Mouse (Mus musculus): Measurements from ENCODE around the gene Gpc6. TPM values are rescaled to one million over a fixed set of nuclear protein-coding genes. Genes with fewer than 3 reads are reported as not detected.

The Gpc6 gene
- total and polyA plus RNA-seq, 3 experiments: not detected

- Histone ChIP-seq H3K79me2 (ENCODE audit: control insufficient read depth, insufficient read depth, low read length, poor library complexity) (no peaks in the 10 kb centered on the region), H3K9ac (ENCODE audit: control insufficient read depth, low read depth, low read length, poor library complexity, severe bottlenecking) (no peak overlapping the region), H3K4me1 (ENCODE audit: control insufficient read depth in 1 of 2, insufficient read depth in 2 of 2, low read length in 2 of 2) (no peaks in the 10 kb centered on the region), H3K4me3 (ENCODE audit: control insufficient read depth in 1 of 2, insufficient read depth in 1 of 2, low read depth in 2 of 2, low read length in 2 of 2) (no peak overlapping the region), H3K9me3 (replicated peaks; ENCODE audit: insufficient read depth, low read length) (no peaks in the 10 kb centered on the region), H3K27me3 (ENCODE audit: control insufficient read depth in 1 of 2, insufficient read depth in 2 of 2, low read length in 2 of 2) (no peaks in the 10 kb centered on the region), H3K36me3 (ENCODE audit: control insufficient read depth in 1 of 2, insufficient read depth in 2 of 2, low read length in 2 of 2) (no peaks in the 10 kb centered on the region), H3K27ac (ENCODE audit: control insufficient read depth, low read depth, low read length) (no peak overlapping the region)
- DNase-seq (ENCODE audit: low read depth, low spot score): no peak
- TF ChIP-seq SMC3 (IDR thresholded peaks at IDR 0.05; ENCODE audit: low read depth, low read length) (no peak), TAL1 (IDR thresholded peaks at IDR 0.05; ENCODE audit: low read length) (no peak), GABPA (IDR thresholded peaks at IDR 0.05; ENCODE audit: low read depth, low read length) (no peak), USF1 (IDR thresholded peaks at IDR 0.05; ENCODE audit: low read depth, low read length) (no peak), MXI1 (IDR thresholded peaks at IDR 0.05; ENCODE audit: low read depth, low read length) (no peak), RCOR1 (IDR thresholded peaks at IDR 0.05; ENCODE audit: low read depth, low read length) (no peak), POLR2AphosphoS5 (IDR thresholded peaks at IDR 0.05; ENCODE audit: borderline replicate concordance, low read depth, low read length) (no peak), ZKSCAN1 (IDR thresholded peaks at IDR 0.05; ENCODE audit: low read depth, low read length) (no peak), MAX (IDR thresholded peaks at IDR 0.05; ENCODE audit: low read length) (no peak), MYC (IDR thresholded peaks at IDR 0.05; ENCODE audit: low read depth, low read length) (no peak)
These were observed 637.0 kb downstream of the Gpc6 start for GRCm38 (mm10) chr14:117562146-117562545.

- Histone ChIP-seq H3K4me3 (ENCODE audit: control insufficient read depth in 1 of 2, insufficient read depth in 1 of 2, low read depth in 2 of 2, low read length in 2 of 2) (no peak overlapping the region), H3K4me1 (ENCODE audit: control insufficient read depth in 1 of 2, insufficient read depth in 2 of 2, low read length in 2 of 2) (no peaks in the 10 kb centered on the region), H3K79me2 (ENCODE audit: control insufficient read depth, insufficient read depth, low read length, poor library complexity) (no peaks in the 10 kb centered on the region), H3K9ac (ENCODE audit: control insufficient read depth, low read depth, low read length, poor library complexity, severe bottlenecking) (no peak overlapping the region), H3K27ac (ENCODE audit: control insufficient read depth, low read depth, low read length) (no peak overlapping the region), H3K9me3 (replicated peaks; ENCODE audit: insufficient read depth, low read length) (no peaks in the 10 kb centered on the region), H3K36me3 (ENCODE audit: control insufficient read depth in 1 of 2, insufficient read depth in 2 of 2, low read length in 2 of 2) (no peaks in the 10 kb centered on the region), H3K27me3 (ENCODE audit: control insufficient read depth in 1 of 2, insufficient read depth in 2 of 2, low read length in 2 of 2) (no peaks in the 10 kb centered on the region)
- TF ChIP-seq E2F4 (IDR thresholded peaks at IDR 0.05; ENCODE audit: borderline replicate concordance, low read depth, low read length) (no peak), RCOR1 (IDR thresholded peaks at IDR 0.05; ENCODE audit: low read depth, low read length) (no peak), ZMIZ1 (IDR thresholded peaks at IDR 0.05; ENCODE audit: low read depth, low read length) (no peak), TCF12 (IDR thresholded peaks at IDR 0.05; ENCODE audit: low read depth, low read length) (no peak)
- DNase-seq (ENCODE audit: low read depth, low spot score): no peak
These were observed 644.2 kb downstream of the Gpc6 start for GRCm38 (mm10) chr14:117569278-117569677.

- TF ChIP-seq MYB (IDR thresholded peaks at IDR 0.05; ENCODE audit: low read depth, low read length) (no peak), E2F4 (IDR thresholded peaks at IDR 0.05; ENCODE audit: borderline replicate concordance, low read depth, low read length) (no peak), POLR2AphosphoS5 (IDR thresholded peaks at IDR 0.05; ENCODE audit: borderline replicate concordance, low read depth, low read length) (no peak), MEF2A (IDR thresholded peaks at IDR 0.05; ENCODE audit: extremely low read depth, insufficient replicate concordance, low read depth, low read length, poor library complexity, severe bottlenecking) (no peak), ZNF384 (IDR thresholded peaks at IDR 0.05; ENCODE audit: low read depth, low read length) (no peak)
- no peaks in the 10 kb centered on the region for H3K79me2 ChIP-seq (ENCODE audit: control insufficient read depth, insufficient read depth, low read length, poor library complexity)
- H3K27ac ChIP-seq (ENCODE audit: control insufficient read depth, low read depth, low read length): no peak overlapping the region
- no peaks in the 10 kb centered on the region for H3K9me3 ChIP-seq (replicated peaks; ENCODE audit: insufficient read depth, low read length)
- H3K4me3 ChIP-seq (ENCODE audit: control insufficient read depth in 1 of 2, insufficient read depth in 1 of 2, low read depth in 2 of 2, low read length in 2 of 2): no peak overlapping the region
- H3K36me3 ChIP-seq (ENCODE audit: control insufficient read depth in 1 of 2, insufficient read depth in 2 of 2, low read length in 2 of 2): no peaks in the 10 kb centered on the region
- no peak for DNase-seq (ENCODE audit: low read depth, low spot score)
- no peaks in the 10 kb centered on the region for H3K4me1 ChIP-seq (ENCODE audit: control insufficient read depth in 1 of 2, insufficient read depth in 2 of 2, low read length in 2 of 2)
- no peaks in the 10 kb centered on the region for H3K27me3 ChIP-seq (ENCODE audit: control insufficient read depth in 1 of 2, insufficient read depth in 2 of 2, low read length in 2 of 2)
- no peak overlapping the region for H3K9ac ChIP-seq (ENCODE audit: control insufficient read depth, low read depth, low read length, poor library complexity, severe bottlenecking)
These were observed 647.1 kb downstream of the Gpc6 start for GRCm38 (mm10) chr14:117572213-117572612.
